Mouse (Mus musculus) lung, postnatal 0 days (tissue): ENCODE data around the gene Zfp260.

ENCODE experiments used
- CTCF ChIP-seq: IDR thresholded peaks from 2 replicates; pipeline ENCODE4 v1.5.1; 2016; ENCODE audit warnings: antibody characterized with exemption, mild to moderate bottlenecking
- EP300 ChIP-seq: IDR thresholded peaks from 2 replicates; pipeline ENCODE4 v1.6.1; 2016; ENCODE audit warnings: antibody characterized with exemption, mild to moderate bottlenecking, control low read depth

- TF ChIP-seq CTCF (no peak), EP300 (no peak)
Observed at GRCm38 (mm10) chr7:30053591-30053990, 41.0 kb upstream of the Zfp260 start.
